Mouse (Mus musculus) lung, adult 2 months (tissue): Measurements from ENCODE around the gene Kpnb1.

Experiments used
- CTCF ChIP-seq: fragments of 200-500 bp; IDR thresholded peaks from 2 replicates; pipeline ENCODE4 v1.5.1; 2011; ENCODE audit warnings: mild to moderate bottlenecking, low read length, control low read depth; ENCODE audit not compliant: insufficient read depth
- POLR2A ChIP-seq: fragments of 200-500 bp; IDR thresholded peaks from 2 replicates; pipeline ENCODE4 v1.6.1; 2011; ENCODE audit warnings: low read depth, mild to moderate bottlenecking, control low read depth, low read length, borderline replicate concordance; ENCODE audit errors: extremely low read depth

GRCm38 (mm10) chr11:97143196-97143900 is 44.3 kb downstream of the Kpnb1 start:
- TF ChIP-seq CTCF (no peak), POLR2A (no peak)
